Mouse (Mus musculus) spleen, postnatal 4 days (tissue): ENCODE data around the gene Fgd3.
A peak's percentile ranks its signal among the peaks of the same experiment; 100 is the strongest.

Experiments
- DNase-seq, 2 experiments: peaks; one replicate each; pipeline ENCODE4 v3.0.0; 2022; ENCODE audit warnings: low spot score in 2 of 2

Gene Fgd3

GRCm38 (mm10) chr13:49341831-49342722, 22.0 kb upstream of the Fgd3 start:
- no peak for DNase-seq

GRCm38 (mm10) chr13:49341012-49341830, 21.1 kb upstream of the Fgd3 start, which contains the start of gene Bicd2:
Bicd2 (plus strand) TSS chr13:49341585.
- DNase-seq, result peak; percentile 95 to 97

- no peak for DNase-seq
Measured at GRCm38 (mm10) chr13:49338893-49339546, 18.9 kb upstream of the Fgd3 start.

- no peak for DNase-seq
Measured at GRCm38 (mm10) chr13:49335077-49335982, 15.2 kb upstream of the Fgd3 start.

- no peak for DNase-seq
Measured at GRCm38 (mm10) chr13:49333250-49333649, 13.1 kb upstream of the Fgd3 start.

GRCm38 (mm10) chr13:49328101-49328500, 8.0 kb upstream of the Fgd3 start:
- no peak for DNase-seq

- peak; percentile 54 to 76 for DNase-seq
Measured at GRCm38 (mm10) chr13:49326246-49327206, 6.4 kb upstream of the Fgd3 start.

- DNase-seq, result no peak
Measured at GRCm38 (mm10) chr13:49324871-49325270, 4.8 kb upstream of the Fgd3 start.

- no peak for DNase-seq
Measured at GRCm38 (mm10) chr13:49322739-49323138, 2.6 kb upstream of the Fgd3 start.

- DNase-seq, result no peak
Measured at GRCm38 (mm10) chr13:49322169-49322568, 2.1 kb upstream of the Fgd3 start.

GRCm38 (mm10) chr13:49321452-49321851, 1.3 kb upstream of the Fgd3 start:
- DNase-seq, result no peak

- no peak for DNase-seq
Measured at GRCm38 (mm10) chr13:49320514-49320913, 403 bp upstream of the Fgd3 start.

GRCm38 (mm10) chr13:49317914-49318313, 2.2 kb downstream of the Fgd3 start:
- DNase-seq, result no peak

- no peak for DNase-seq
Measured at GRCm38 (mm10) chr13:49317508-49317907, 2.6 kb downstream of the Fgd3 start.

GRCm38 (mm10) chr13:49316386-49317162, 3.5 kb downstream of the Fgd3 start:
- no peak for DNase-seq

- no peak for DNase-seq
Measured at GRCm38 (mm10) chr13:49311642-49312041, 8.5 kb downstream of the Fgd3 start.

GRCm38 (mm10) chr13:49309501-49309900, 10.6 kb downstream of the Fgd3 start:
- DNase-seq, result no peak

- peak; percentile 62 to 77 for DNase-seq
Measured at GRCm38 (mm10) chr13:49308861-49309403, 11.2 kb downstream of the Fgd3 start.

- no peak for DNase-seq
Measured at GRCm38 (mm10) chr13:49308206-49308605, 11.9 kb downstream of the Fgd3 start.
